Mouse (Mus musculus) forebrain, postnatal 0 days (tissue): ENCODE results near the gene Moxd1. TPM values are rescaled to one million over a fixed set of nuclear protein-coding genes. Genes with fewer than 3 reads are reported as not detected.

Source experiments
- ATAC-seq: fragments of 200-750 bp; cut with Nextera tagmentation; 2 replicates; pipeline ENCODE4 v1.8.0; 2017; ENCODE audit warnings: mild to moderate bottlenecking, moderate library complexity
- DNase-seq: peaks from one replicate; pipeline ENCODE4 v3.0.0-alpha.2; 2015
- H3K27ac ChIP-seq: fragments of 300-500 bp; sonication (generic); 2 replicates; pipeline ENCODE4 v1.5.1; 2014; ENCODE audit warnings: low read depth, mild to moderate bottlenecking, antibody characterized with exemption, low read length, moderate library complexity, mixed read lengths
- H3K27me3 ChIP-seq: fragments of 300-500 bp; sonication (generic); 2 replicates; pipeline ENCODE4 v1.6.1; 2014; ENCODE audit warnings: mild to moderate bottlenecking, low read length, mixed read lengths; ENCODE audit not compliant: insufficient read depth
- H3K36me3 ChIP-seq: fragments of 300-500 bp; sonication (generic); 2 replicates; pipeline ENCODE4 v1.6.1; 2014; ENCODE audit warnings: mild to moderate bottlenecking, moderate library complexity; ENCODE audit not compliant: insufficient read depth
- H3K4me1 ChIP-seq: fragments of 300-500 bp; sonication (generic); 2 replicates; pipeline ENCODE4 v1.6.1; 2014; ENCODE audit warnings: antibody characterized with exemption; ENCODE audit not compliant: insufficient read depth
- H3K4me2 ChIP-seq: fragments of 300-500 bp; sonication (generic); 2 replicates; pipeline ENCODE4 v1.6.1; 2014; ENCODE audit warnings: low read depth, mild to moderate bottlenecking, moderate library complexity
- H3K4me3 ChIP-seq: fragments of 300-500 bp; sonication (generic); 2 replicates; pipeline ENCODE4 v1.5.1; 2014; ENCODE audit warnings: low read depth, low read length, mixed read lengths
- H3K9ac ChIP-seq: fragments of 300-500 bp; sonication (generic); 2 replicates; pipeline ENCODE4 v1.6.1; 2014; ENCODE audit warnings: mild to moderate bottlenecking
- H3K9me3 ChIP-seq: fragments of 300-500 bp; sonication (generic); 2 replicates; pipeline ENCODE4 v1.6.1; 2016; ENCODE audit warnings: low read length
- CTCF ChIP-seq: sonication (generic); IDR thresholded peaks from 2 replicates; pipeline ENCODE4 v1.5.1; 2016; ENCODE audit warnings: antibody characterized with exemption, control low read depth, low read depth
- WGBS: fragments of 180-500 bp; shearing (Covaris S2); extraction: QIAGEN DNeasy Blood & Tissue Kit; methylation state at CpG from one replicate; pipeline ENCODE4 v1.1.7; 2014; 5-methylcytosine and 5-hydroxymethylcytosine counted together
- polyA plus RNA-seq: library from polyadenylated mRNA; unstranded; fragments of >200 nt; fragmentation: Nextera tagmentation; extraction: Ambion mirVana; gene quantifications from 2 replicates; pipeline ENCODE4 v1.2.1, GENCODE M21; 2015
- total RNA-seq: library from RNA; depleted of rRNA; stranded (reverse); fragments of >200 nt; gene quantifications from 2 replicates; pipeline ENCODE4 v1.2.3, GENCODE M21; 2014

The Moxd1 gene
- total and polyA plus RNA-seq, 2 experiments from 2014 or later = 3.3 to 5.1 TPM

DNA sequence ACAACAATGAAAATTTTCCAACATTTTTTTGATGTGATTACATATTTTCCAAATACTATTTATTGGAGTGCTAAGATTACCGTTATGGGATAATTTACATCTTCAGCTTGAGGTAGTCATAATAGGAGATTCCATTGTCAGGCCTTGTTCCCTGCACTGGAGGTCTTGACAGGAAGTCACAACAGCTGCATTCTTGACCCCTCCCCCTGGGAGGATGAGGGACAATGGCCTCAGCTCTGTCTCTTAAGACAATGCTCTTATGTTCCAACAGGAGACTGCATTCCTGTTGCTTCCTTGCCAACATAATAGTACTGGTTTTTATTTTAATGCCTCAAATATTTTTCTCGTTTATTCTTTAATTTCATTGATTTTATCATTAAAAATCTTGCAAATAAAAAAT is 44.2 kb downstream of the Moxd1 start:
- ATAC-seq (no peak), DNase-seq (no peak)
- no peaks in the 10 kb centered on the region for H3K4me1 ChIP-seq
- no peaks in the 10 kb centered on the region for H3K36me3 ChIP-seq
- H3K4me3 ChIP-seq = no peak overlapping the region
- no peak overlapping the region for H3K9ac ChIP-seq
- H3K27me3 ChIP-seq = no peaks in the 10 kb centered on the region
- TF ChIP-seq CTCF = no peak
- H3K9me3 ChIP-seq = no peaks in the 10 kb centered on the region
- WGBS = 80% methylated on average over 2 of the region's 2 CpGs
- no peak overlapping the region for H3K4me2 ChIP-seq
- H3K27ac ChIP-seq = no peak overlapping the region

DNA sequence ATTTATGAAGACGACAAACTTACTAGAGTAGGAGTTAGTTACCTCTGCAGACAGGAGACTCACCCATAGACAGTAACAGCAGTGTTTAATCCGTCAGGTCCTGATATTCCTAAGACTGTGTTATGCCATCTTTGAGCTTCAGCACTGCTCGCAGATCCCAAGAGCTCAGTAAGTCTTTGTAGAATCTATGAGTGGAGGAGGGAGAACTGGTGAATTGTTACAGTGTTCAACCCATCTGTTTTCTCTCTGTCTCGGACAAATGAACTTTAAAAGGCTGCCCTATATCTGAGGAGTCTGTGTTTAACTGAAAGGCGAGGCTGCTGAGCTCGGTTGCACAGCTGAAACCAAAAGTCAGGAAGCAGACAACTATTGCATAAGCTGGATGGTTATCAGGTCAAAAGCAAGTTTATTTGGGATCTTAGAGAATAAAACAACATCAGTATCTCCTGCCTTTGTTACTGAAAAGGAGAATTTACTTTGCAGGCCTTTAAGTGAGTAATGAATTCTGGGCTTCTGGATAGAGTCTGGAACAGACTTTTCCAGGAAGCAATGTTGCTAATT is 47.8 kb downstream of the Moxd1 start:
- no peaks in the 10 kb centered on the region for H3K4me1 ChIP-seq
- no peaks in the 10 kb centered on the region for H3K27me3 ChIP-seq
- ATAC-seq (no peak), DNase-seq (no peak)
- H3K4me3 ChIP-seq = no peak overlapping the region
- no peak overlapping the region for H3K9ac ChIP-seq
- H3K27ac ChIP-seq = no peak overlapping the region
- WGBS = 72% methylated on average over 6 of the region's 6 CpGs
- H3K36me3 ChIP-seq = no peaks in the 10 kb centered on the region
- TF ChIP-seq CTCF = no peak
- H3K9me3 ChIP-seq = no peaks in the 10 kb centered on the region
- H3K4me2 ChIP-seq = no peak overlapping the region

DNA sequence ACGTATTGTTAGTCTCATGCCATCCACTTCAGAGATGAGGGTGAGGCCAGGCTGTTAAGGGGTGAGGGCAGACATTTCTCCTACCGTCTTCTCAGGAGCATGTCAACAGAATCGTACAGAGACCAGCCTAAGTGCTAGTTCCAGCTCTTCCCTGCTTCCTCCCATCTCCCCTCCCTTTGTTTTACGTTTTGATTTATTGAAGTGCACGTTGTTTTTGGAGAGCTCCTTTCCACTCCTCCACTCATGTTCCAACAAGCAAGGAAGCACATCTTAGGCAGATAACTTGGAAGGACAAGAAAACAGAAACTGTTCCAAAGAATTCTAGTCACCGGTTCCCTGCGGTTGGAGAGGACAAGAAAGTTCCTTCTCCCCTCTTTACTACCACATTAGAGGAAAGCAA is 52.9 kb downstream of the Moxd1 start:
- Histone ChIP-seq H3K9me3 (no peaks in the 10 kb centered on the region), H3K4me2 (no peak overlapping the region), H3K27me3 (no peaks in the 10 kb centered on the region), H3K9ac (no peak overlapping the region), H3K27ac (no peak overlapping the region), H3K36me3 (no peaks in the 10 kb centered on the region), H3K4me1 (no peaks in the 10 kb centered on the region), H3K4me3 (no peak overlapping the region)
- TF ChIP-seq CTCF = no peak
- WGBS = 86% methylated on average over 7 of the region's 7 CpGs
- ATAC-seq = no peak
- DNase-seq = no peak

DNA sequence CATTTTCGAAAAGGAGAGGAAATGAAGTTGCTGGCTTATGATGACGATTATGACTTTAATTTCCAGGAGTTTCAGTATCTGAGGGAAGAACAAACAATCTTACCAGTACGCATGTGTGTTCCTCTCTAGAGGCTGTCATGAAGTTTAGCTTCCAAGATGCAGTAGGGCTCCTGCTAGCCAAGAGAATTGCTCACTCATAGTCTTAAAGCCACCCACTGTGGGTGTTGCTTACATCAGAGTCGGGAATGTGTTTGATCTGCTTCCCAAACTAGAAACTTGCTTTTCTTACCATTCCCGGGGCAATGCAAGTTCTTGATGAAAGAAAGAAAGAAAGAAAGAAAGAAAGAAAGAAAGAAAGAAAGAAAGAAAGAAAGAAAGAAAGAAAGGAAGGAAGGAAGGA is 59.3 kb downstream of the Moxd1 start:
- no peak for DNase-seq
- WGBS = 53% methylated on average over 5 of the region's 5 CpGs
- no peak overlapping the region for H3K9ac ChIP-seq

DNA sequence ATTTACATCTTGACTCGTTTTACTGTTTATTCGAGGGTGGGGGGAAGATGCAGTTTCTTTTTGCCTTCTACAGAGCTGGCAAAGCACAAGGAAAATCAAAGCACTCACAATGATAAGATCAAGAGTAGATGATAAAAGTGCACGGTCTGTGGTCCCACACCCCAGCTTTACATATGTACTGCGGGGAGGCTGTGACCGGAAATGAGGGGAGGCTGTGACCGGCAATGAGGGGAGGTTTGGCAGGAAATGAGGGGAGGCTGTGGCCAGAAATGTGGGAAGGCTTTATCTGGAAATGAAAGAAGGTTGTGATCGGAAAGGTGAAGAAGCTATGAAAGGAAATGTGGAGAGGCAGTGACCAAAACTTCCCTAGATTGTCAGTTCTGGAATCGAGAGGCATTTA is 68.3 kb downstream of the Moxd1 start:
- H3K36me3 ChIP-seq = no peaks in the 10 kb centered on the region
- no peak for TF ChIP-seq CTCF
- no peaks in the 10 kb centered on the region for H3K27me3 ChIP-seq
- H3K9me3 ChIP-seq = no peaks in the 10 kb centered on the region
- 83% methylated on average over 8 of the region's 8 CpGs for WGBS
- H3K27ac ChIP-seq = no peak overlapping the region
- DNase-seq (no peak), ATAC-seq (no peak)
- H3K4me1 ChIP-seq = no peaks in the 10 kb centered on the region
- H3K4me3 ChIP-seq = no peak overlapping the region
- no peak overlapping the region for H3K4me2 ChIP-seq
- no peak overlapping the region for H3K9ac ChIP-seq

More for the DNA sequence above, 59.3 kb downstream of the Moxd1 start:
- no peak for TF ChIP-seq CTCF
- no peak overlapping the region for H3K4me3 ChIP-seq
- no peaks in the 10 kb centered on the region for H3K9me3 ChIP-seq
- ATAC-seq = no peak
- no peak overlapping the region for H3K4me2 ChIP-seq
- H3K27me3 ChIP-seq = no peaks in the 10 kb centered on the region
- no peaks in the 10 kb centered on the region for H3K36me3 ChIP-seq
- H3K4me1 ChIP-seq = no peaks in the 10 kb centered on the region
- H3K27ac ChIP-seq = no peak overlapping the region

DNA sequence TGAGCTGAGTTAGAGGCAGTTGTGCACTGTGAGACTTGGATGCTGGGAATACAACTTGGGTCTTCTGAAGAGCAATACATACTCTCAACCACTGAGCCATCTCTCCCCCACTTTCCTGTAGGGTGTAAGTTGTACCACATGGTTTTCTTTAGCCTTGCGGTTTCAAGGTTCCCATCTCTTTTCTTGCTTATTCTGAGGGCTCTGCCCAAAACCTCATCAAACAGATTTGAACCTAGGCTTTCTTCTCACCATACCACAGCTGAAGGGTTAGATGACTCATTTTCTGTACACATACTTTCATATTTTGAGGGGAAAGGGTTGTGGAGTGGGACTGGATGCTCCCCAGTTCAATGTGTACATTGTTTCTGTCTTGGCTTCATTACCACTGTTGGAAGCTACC is 69.4 kb downstream of the Moxd1 start:
- no peaks in the 10 kb centered on the region for H3K36me3 ChIP-seq

DNA sequence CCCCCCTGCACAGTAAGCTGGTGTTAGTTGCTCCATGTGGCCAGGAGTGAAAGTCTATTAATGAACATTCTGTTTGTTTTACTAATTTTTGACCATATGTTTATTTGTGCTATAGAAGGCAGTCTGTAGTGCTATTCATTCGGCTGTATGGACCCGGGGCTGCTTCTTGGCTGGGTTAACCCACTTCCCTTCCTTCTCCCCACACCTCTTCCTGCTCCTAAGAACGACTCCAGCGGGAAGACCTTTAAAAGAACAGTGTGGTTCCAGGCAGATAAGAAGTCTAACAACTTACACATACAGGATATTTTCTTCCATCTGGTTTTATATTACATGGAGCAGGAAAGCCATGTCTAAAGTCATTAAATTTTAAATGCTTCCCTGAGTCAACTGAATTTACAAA is 73.3 kb downstream of the Moxd1 start:
- Histone ChIP-seq H3K4me2 (no peak overlapping the region), H3K9me3 (no peaks in the 10 kb centered on the region), H3K27me3 (no peaks in the 10 kb centered on the region), H3K36me3 (no peaks in the 10 kb centered on the region), H3K4me1 (no peaks in the 10 kb centered on the region), H3K27ac (no peak overlapping the region), H3K4me3 (no peak overlapping the region), H3K9ac (no peak overlapping the region)
- no peak for ATAC-seq
- 60% methylated on average over 4 of the region's 4 CpGs for WGBS
- TF ChIP-seq CTCF = no peak
- DNase-seq = no peak

More for the DNA sequence above, 69.4 kb downstream of the Moxd1 start:
- Histone ChIP-seq H3K4me1 (no peaks in the 10 kb centered on the region), H3K27me3 (no peaks in the 10 kb centered on the region), H3K4me2 (no peak overlapping the region), H3K4me3 (no peak overlapping the region), H3K9me3 (no peaks in the 10 kb centered on the region), H3K9ac (no peak overlapping the region), H3K27ac (no peak overlapping the region)
- 91% methylated on average over 1 of the region's 1 CpGs for WGBS
- no peak for TF ChIP-seq CTCF
- DNase-seq (no peak), ATAC-seq (no peak)
